Mouse (Mus musculus): ENCODE results near the gene Hist2h2ac. TPM values are rescaled to one million over a fixed set of nuclear protein-coding genes. Genes with fewer than 3 reads are reported as not detected.
"Not testable (repeated sequence)": the region's sequence is repeated elsewhere in the genome, so short reads cannot be mapped to it uniquely, and the experiment has no call there.

Hist2h2ac gene
- 3.4 TPM for polyA plus RNA-seq (2021)

- CTCF ChIA-PET = interaction anchor here (1.1 to 3.8 kb wide), 9 partner anchors 9 to 155 kb away, joined by 3 to 23 read pairs (median 5); no protein-coding TSS in a partner anchor
- in situ Hi-C loops (cut with MboI; ENCODE audit: low pct_unique_long_range_greater_than_20kb) = loop anchor here (5.0 kb wide), 1 partner anchor 46 kb away; the partner anchor contains the start of genes Hist2h2bb and Hist2h3b
- ATAC-seq (peak; percentile 83), DNase-seq (ENCODE audit: low read depth, low spot score) (peak; percentile 98)
- POLR2A ChIA-PET = interaction anchor here (0.7 to 5.6 kb wide), 14 partner anchors 9 to 163 kb away, joined by 3 to 56 read pairs (median 7); partner anchors contain the start of genes Hist2h2aa1, Hist2h2bb, Hist2h3b and Mtmr11
- H3K27me3 ChIP-seq = no peaks in the 10 kb centered on the region
- no peak for TF ChIP-seq CTCF (IDR thresholded peaks at IDR 0.05)
Observed at GRCm38 (mm10) chr3:96220765-96221639, at the start of gene Hist2h2ac, which contains the start of gene Hist2h2be. Gene Hist2h2ac, minus strand, starts transcription at chr3:96220880. Gene Hist2h2be, plus strand, starts transcription at chr3:96221119.

GRCm38 (mm10) chr3:96269511-96270474 lies 49.1 kb upstream of the Hist2h2ac start, which contains the start of gene Hist2h2bb:
Gene Hist2h2bb, plus strand, starts transcription at chr3:96269752.
- H3K27me3 ChIP-seq = no peaks in the 10 kb centered on the region
- TF ChIP-seq CTCF (IDR thresholded peaks at IDR 0.05) = no peak
- ChIA-PET POLR2A (interaction anchor here (0.6 to 3.6 kb wide), 10 partner anchors 8 to 403 kb away, joined by 3 to 35 read pairs (median 6); partner anchors contain the start of genes Bola1, Hist2h2aa1, Hist2h2ab and Hist2h2ac), CTCF (interaction anchor here (0.7 to 3.3 kb wide), 6 partner anchors 8 to 233 kb away, joined by 3 to 16 read pairs (median 6); partner anchors contain the start of genes Bola1 and Hist2h2ab)
- ATAC-seq (peak; percentile 81), DNase-seq (ENCODE audit: low read depth, low spot score) (peak; percentile 100)
- in situ Hi-C loops (cut with MboI; ENCODE audit: low pct_unique_long_range_greater_than_20kb) = loop anchor here (5.0 to 10.0 kb wide), 2 partner anchors 47 to 205 kb away; partner anchors contain the start of genes Hist2h2ac and Hist2h2be

DNA sequence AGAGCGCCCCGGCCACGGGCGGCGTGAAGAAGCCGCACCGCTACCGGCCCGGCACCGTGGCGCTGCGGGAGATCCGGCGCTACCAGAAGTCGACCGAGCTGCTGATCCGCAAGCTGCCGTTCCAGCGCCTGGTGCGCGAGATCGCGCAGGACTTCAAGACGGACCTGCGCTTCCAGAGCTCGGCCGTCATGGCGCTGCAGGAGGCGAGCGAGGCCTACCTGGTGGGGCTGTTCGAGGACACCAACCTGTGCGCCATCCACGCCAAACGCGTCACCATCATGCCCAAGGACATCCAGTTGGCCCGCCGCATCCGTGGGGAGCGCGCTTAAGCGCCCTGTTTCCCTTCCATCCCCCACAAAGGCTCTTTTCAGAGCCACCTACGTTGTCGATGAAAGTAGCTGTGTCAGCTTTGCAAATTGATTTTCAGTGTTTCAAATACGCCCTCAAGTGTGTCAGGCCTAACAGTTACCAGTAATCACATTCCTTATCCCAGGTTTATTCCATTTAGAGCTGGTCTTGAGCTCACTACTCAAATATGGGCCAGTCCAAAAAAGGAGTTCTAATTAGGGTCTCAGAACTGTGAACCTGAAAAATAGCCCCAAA lies 48.2 kb upstream of the Hist2h2ac start:
- ChIA-PET CTCF (interaction anchor here (0.7 to 3.3 kb wide), 6 partner anchors 9 to 234 kb away, joined by 3 to 16 read pairs (median 6); partner anchors contain the start of genes Bola1 and Hist2h2ab), POLR2A (interaction anchor here (0.6 to 3.6 kb wide), 9 partner anchors 9 to 48 kb away, joined by 3 to 35 read pairs (median 6); partner anchors contain the start of genes Bola1, Hist2h2aa1, Hist2h2ab and Hist2h2ac)
- DNase-seq (ENCODE audit: low read depth, low spot score); H3K27me3 ChIP-seq: not testable (repeated sequence)
- ATAC-seq = peak; percentile 23
- in situ Hi-C loops (cut with MboI; ENCODE audit: low pct_unique_long_range_greater_than_20kb) = loop anchor here (5.0 to 10.0 kb wide), 2 partner anchors 47 to 204 kb away; partner anchors contain the start of genes Hist2h2ac and Hist2h2be

DNA sequence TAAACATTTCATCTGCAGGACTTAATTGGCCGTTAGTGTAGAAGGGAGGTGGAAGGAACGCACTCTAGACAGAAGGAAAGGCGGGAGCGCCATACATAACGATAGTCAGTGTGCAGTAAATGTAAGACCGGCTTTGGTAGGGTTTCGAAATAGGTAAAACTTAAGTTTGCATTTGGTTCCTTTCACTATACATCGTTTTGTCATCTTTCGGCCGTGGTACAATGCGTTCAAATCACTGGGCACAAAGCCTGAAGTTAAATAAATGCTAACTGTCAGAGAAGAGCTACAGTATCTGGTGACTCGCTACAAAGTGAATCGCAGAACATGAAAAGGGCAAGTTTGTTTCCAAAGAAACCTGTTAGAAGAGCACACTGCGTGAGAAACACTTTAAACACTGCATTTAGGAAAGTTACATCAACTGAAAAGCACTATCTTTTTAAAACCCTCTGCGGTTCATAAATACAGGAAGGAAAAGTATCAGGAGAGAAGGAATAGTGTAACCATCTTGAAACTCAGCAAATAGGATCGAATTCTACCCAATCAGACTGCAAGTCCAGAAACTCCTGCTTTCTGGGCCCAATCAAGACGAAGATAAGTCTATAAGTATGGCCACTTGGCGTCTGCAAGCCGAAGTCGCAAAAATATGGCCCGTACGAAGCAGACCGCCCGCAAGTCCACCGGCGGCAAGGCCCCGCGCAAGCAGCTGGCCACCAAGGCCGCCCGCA lies 47.5 kb upstream of the Hist2h2ac start, which contains the start of gene Hist2h3b:
TSS of gene Hist2h3b (plus strand) at position 604 of the 725 bp plus-strand sequence.
- ChIA-PET CTCF (interaction anchor here (1.7 to 3.3 kb wide), 2 partner anchors 10 to 49 kb away, joined by 8 to 16 read pairs; partner anchors contain the start of genes Bola1 and Hist2h2ab), POLR2A (interaction anchor here (0.9 to 3.6 kb wide), 6 partner anchors 10 to 48 kb away, joined by 3 to 35 read pairs (median 6); partner anchors contain the start of genes Bola1, Hist2h2aa1, Hist2h2ab and Hist2h2ac)
- H3K27me3 ChIP-seq = no peaks in the 10 kb centered on the region
- in situ Hi-C loops (cut with MboI; ENCODE audit: low pct_unique_long_range_greater_than_20kb) = loop anchor here (5.0 to 10.0 kb wide), 2 partner anchors 46 to 203 kb away; partner anchors contain the start of genes Hist2h2ac and Hist2h2be
- ATAC-seq = peak; percentile 76
- TF ChIP-seq CTCF (IDR thresholded peaks at IDR 0.05) = no peak
- peak; percentile 91 for DNase-seq (ENCODE audit: low read depth, low spot score)

DNA sequence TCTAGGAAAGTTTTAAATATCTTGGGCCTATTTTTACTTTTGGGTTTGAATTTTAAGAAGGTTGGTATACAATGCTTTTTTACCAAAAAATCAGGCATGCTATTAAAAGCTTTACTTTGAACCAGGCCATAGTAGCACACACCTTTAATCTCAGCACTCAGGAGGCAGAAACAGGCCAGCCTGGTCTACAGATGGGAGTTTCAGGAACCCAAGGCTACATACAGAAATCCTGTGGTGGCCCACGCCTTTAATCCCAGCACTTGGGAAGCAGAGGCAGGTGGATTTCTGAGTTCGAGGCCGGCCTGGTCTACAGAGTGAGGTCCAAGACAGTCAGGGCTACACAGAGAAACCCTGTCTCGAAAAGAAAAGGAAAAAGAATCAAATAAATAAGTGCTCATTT lies 46.9 kb upstream of the Hist2h2ac start:
- DNase-seq (ENCODE audit: low read depth, low spot score) = no peak
- CTCF ChIA-PET = interaction anchor here (3.3 kb wide), 1 partner anchor 11 kb away, joined by 16 read pairs; no protein-coding TSS in a partner anchor

GRCm38 (mm10) chr3:96266132-96266710 lies 45.5 kb upstream of the Hist2h2ac start:
- DNase-seq (ENCODE audit: low read depth, low spot score) (no peak), ATAC-seq (no peak)
- TF ChIP-seq CTCF (IDR thresholded peaks at IDR 0.05) = no peak
- in situ Hi-C loops (cut with MboI; ENCODE audit: low pct_unique_long_range_greater_than_20kb) = loop anchor here (5.0 to 10.0 kb wide), 2 partner anchors 44 to 201 kb away; partner anchors contain the start of genes Hist2h2ac and Hist2h2be
- ChIA-PET CTCF (interaction anchor here (1.2 kb wide), 1 partner anchor 11 kb away, joined by 4 read pairs; no protein-coding TSS in a partner anchor), POLR2A (interaction anchor here (0.6 to 0.7 kb wide), 2 partner anchors 23 to 433 kb away, joined by 3 to 4 read pairs; no protein-coding TSS in a partner anchor)
- H3K27me3 ChIP-seq = no peaks in the 10 kb centered on the region

More for the DNA sequence above, 46.9 kb upstream of the Hist2h2ac start:
- POLR2A ChIA-PET = interaction anchor here (0.9 to 3.6 kb wide), 2 partner anchors 24 to 47 kb away, joined by 3 to 35 read pairs; partner anchors contain the start of genes Bola1, Hist2h2ab, Hist2h2ac and Hist2h2be
- in situ Hi-C loops (cut with MboI; ENCODE audit: low pct_unique_long_range_greater_than_20kb) = loop anchor here (5.0 to 10.0 kb wide), 2 partner anchors 45 to 203 kb away; partner anchors contain the start of genes Hist2h2ac and Hist2h2be
- no peak for TF ChIP-seq CTCF (IDR thresholded peaks at IDR 0.05)
- ATAC-seq = no peak
- H3K27me3 ChIP-seq = no peaks in the 10 kb centered on the region

- DNase-seq (ENCODE audit: low read depth, low spot score) (no peak), ATAC-seq (no peak)
- ChIA-PET POLR2A (interaction anchor here (1.0 to 1.3 kb wide), 3 partner anchors 9 to 43 kb away, joined by 3 to 5 read pairs (median 5); partner anchors contain the start of genes Hist2h2ac and Hist2h2be), CTCF (interaction anchor here (1.2 kb wide), 1 partner anchor 24 kb away, joined by 3 read pairs; no protein-coding TSS in a partner anchor)
- TF ChIP-seq CTCF (IDR thresholded peaks at IDR 0.05) = no peak
- H3K27me3 ChIP-seq = no peaks in the 10 kb centered on the region
- in situ Hi-C loops (cut with MboI; ENCODE audit: low pct_unique_long_range_greater_than_20kb) = loop anchor here (10.0 kb wide), 1 partner anchor 200 kb away; no protein-coding TSS in a partner anchor
Observed at GRCm38 (mm10) chr3:96264404-96264949, 43.8 kb upstream of the Hist2h2ac start.

Measured in Patski (cell line).